Mouse (Mus musculus) Patski (cell line): ENCODE data around the gene Matn3. TPM values are rescaled to one million over a fixed set of nuclear protein-coding genes. Genes with fewer than 3 reads are reported as not detected.
"Not testable (repeated sequence)": the region's sequence is repeated elsewhere in the genome, so short reads cannot be mapped to it uniquely, and the experiment has no call there.

ENCODE experiments used
- ATAC-seq: fragments of 100-300 bp; one replicate; pipeline ENCODE4 v1.8.0; 2021
- CTCF ChIA-PET: fragments of 350-600 bp; sonication (Branson Sonifier 250); formaldehyde crosslinking; loops from one replicate; lab custom pipeline; 2022; ENCODE audit warnings: inconsistent platforms; lab: Charles Lee
- POLR2A ChIA-PET: fragments of 350-600 bp; sonication (Branson Sonifier 250); formaldehyde crosslinking; loops from one replicate; lab custom pipeline; 2022; ENCODE audit warnings: antibody characterized with exemption, inconsistent platforms; lab: Charles Lee
- DNase-seq: peaks from one replicate; pipeline ENCODE4 v3.0.0-alpha.2; 2011; ENCODE audit warnings: low read depth, low spot score
- H3K27me3 ChIP-seq: fragments of 371-371 bp; one replicate; pipeline ENCODE4 v1.5.1; 2021
- CTCF ChIP-seq: fragments of 100-300 bp; IDR thresholded peaks from one replicate; pipeline ENCODE4 v1.5.1; 2021
- in situ Hi-C: fragments of 300-500 bp; cut with MboI; formaldehyde crosslinking; loops from 3 replicates; pipeline ENCODE4 v1.11.1; 2018; ENCODE audit warnings: low pct_unique_long_range_greater_than_20kb, mixed read lengths
- polyA plus RNA-seq: library from polyadenylated mRNA; unstranded; gene quantifications from one replicate; pipeline ENCODE4 v1.2.3, GENCODE M21; 2021

Gene Matn3
- polyA plus RNA-seq, 1 experiment from 2014 or later: 0.17 TPM

DNA sequence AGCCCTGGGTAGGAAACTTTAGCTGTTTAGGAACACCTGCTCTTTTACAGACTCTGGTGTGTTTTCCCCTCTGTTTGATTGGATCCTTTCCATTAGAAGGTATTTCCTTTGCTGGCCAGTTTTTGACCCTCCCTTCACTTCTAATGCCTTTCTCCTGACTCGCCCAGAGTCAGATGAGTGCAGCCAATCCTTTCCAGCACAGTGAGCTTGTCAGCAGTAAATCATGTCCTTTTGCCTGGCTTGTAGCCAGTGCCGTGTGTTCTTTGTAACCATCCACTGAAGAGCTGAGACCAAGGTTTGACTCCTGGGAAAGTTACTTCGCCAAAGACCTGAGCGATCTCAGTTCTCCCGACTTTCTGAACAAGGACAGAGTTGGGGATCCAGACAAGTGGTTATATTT is 12.4 kb upstream of the Matn3 start:
- in situ Hi-C loops: no loop called here
- ChIA-PET CTCF (interaction anchor here (1.0 to 2.4 kb wide), 7 partner anchors 11 to 46 kb away, joined by 3 to 13 read pairs (median 7); partner anchors contain the start of gene Wdr35), POLR2A (no interaction called here)
- H3K27me3 ChIP-seq: no peaks in the 10 kb centered on the region
- TF ChIP-seq CTCF: no peak
- ATAC-seq (peak; percentile 92), DNase-seq (peak; percentile 76)

DNA sequence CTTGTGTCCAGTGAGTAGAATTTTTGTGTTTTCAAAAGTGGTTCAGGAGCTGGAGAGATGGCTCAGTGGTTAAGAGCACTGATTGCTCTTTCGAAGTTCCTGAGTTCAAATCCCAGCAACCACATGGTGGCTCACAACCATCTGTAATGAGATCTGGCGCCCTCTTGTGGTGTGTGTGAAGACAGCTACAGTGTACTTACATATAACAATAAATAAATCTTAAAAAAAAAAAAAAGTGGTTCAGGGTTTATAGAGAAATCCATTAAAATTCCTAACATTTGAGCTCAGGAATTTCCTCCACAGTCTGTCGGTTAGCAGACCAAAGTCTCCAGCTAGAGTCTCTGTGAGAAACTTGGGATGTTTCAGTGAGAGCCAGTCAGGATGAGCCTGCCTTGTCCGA is 11.5 kb upstream of the Matn3 start:
- POLR2A ChIA-PET: interaction anchor here (0.5 kb wide), 1 partner anchor 14 kb away, joined by 3 read pairs; no protein-coding TSS in a partner anchor

DNA sequence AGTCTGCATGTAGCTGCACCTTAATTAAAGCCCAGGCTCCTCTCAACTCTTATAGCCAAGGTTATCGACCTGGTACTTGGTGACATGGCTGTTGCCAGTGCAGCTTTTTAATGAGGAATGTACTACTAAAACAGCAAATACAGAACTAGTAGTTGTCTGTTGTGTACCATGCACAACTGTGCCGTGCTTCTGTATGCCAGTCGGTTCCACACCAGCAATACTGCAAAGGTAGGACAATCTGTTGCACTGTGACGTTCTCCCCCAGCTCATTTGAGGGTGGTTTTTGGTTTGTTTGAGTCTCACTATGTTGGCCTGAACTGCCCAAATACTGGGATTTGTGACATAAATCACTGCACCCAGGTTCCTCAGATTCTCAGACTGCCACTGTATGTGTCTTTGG is 8.2 kb upstream of the Matn3 start:
- no peaks in the 10 kb centered on the region for H3K27me3 ChIP-seq
- ChIA-PET CTCF (no interaction called here), POLR2A (interaction anchor here (1.4 kb wide), 1 partner anchor 15 kb away, joined by 3 read pairs; no protein-coding TSS in a partner anchor)
- ATAC-seq (no peak), DNase-seq (no peak)
- no peak for TF ChIP-seq CTCF
- in situ Hi-C loops: no loop called here

More for the DNA sequence above, 11.5 kb upstream of the Matn3 start:
- peak; percentile 75 for TF ChIP-seq CTCF
- CTCF ChIA-PET: interaction anchor here (0.8 to 2.4 kb wide), 11 partner anchors 10 to 47 kb away, joined by 3 to 13 read pairs (median 6); partner anchors contain the start of gene Wdr35
- H3K27me3 ChIP-seq, in situ Hi-C loops, DNase-seq, ATAC-seq: not testable (repeated sequence)

DNA sequence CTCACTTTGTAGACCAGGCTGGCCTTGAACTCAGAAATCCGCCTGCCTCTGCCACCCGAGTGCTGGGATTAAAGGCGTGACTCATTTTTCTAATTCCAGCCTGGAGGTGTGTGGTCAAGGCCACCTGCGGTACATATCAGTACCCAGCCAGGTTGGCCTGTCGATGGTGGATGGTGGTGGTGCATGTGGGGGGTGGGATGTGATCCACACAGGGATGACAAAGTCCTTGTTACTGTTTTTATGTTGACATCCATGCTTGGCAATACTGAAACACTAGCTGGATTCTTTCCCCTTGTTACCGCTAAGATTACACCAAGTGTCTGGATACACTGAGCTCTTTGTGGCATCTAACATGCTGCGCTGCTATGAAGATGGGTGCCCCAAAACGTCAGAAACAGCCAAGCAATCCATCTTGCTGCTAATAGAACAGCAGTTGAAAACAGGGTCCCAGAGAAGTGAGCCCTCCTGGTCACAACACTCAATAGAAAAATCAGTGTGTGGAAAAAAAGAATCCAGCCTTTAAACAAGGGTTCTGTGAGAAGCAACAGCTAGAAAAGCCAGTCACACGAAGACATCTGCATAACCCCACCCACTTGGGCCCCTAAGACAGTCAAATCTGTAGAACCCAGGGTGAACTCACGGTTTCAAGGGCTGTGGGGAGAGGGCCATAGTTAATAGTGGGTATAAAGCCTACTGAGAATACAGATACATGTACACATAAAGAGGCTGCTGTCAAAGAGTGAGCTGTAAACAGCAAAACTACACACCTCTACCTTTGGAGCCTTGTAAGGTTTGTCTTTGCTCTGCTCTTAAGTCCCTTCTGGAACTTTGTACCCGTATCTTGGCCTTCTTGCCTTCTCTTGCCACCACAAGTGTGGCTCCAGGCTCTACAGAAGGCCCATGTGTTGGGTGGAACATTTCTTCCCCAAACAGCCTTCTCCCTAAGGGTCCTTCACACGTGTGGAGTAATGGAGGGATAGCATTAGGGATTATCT is 7.4 kb upstream of the Matn3 start:
- TF ChIP-seq CTCF: no peak
- no peak for ATAC-seq
- no peak for DNase-seq
- in situ Hi-C loops: no loop called here
- ChIA-PET POLR2A (interaction anchor here (0.6 kb wide), 1 partner anchor 33 kb away, joined by 3 read pairs; no protein-coding TSS in a partner anchor), CTCF (interaction anchor here (1.0 to 1.4 kb wide), 2 partner anchors 29 to 62 kb away, joined by 3 read pairs; no protein-coding TSS in a partner anchor)
- no peaks in the 10 kb centered on the region for H3K27me3 ChIP-seq

DNA sequence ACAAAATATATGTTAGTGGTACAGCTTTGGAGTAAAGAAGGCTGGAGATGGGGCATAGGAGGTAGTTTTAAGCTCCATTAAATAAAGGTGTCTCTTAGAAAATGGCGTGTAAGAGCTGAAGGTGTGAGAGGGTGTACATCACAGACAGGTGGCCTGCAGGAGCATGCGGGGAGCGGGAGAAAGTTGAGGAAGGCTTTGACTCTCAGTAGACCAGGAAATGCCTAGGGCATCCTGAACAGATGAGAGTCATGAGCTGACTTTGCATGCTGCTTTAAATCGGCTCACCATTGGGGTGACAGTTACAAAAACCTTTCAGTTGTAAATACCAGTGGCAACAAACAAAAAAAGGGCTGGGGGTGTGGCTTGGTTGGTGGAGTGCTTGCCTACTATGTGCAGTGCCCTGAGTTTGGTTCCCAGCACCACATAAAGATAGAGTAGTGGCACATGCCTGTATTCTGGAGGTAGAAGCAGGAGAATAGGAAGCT is 6.6 kb upstream of the Matn3 start:
- ChIA-PET CTCF (interaction anchor here (0.6 to 1.4 kb wide), 3 partner anchors 11 to 61 kb away, joined by 3 read pairs; no protein-coding TSS in a partner anchor), POLR2A (interaction anchor here (0.6 kb wide), 1 partner anchor 32 kb away, joined by 3 read pairs; no protein-coding TSS in a partner anchor)
- ATAC-seq (no peak), DNase-seq (no peak)
- no peak for TF ChIP-seq CTCF
- no peaks in the 10 kb centered on the region for H3K27me3 ChIP-seq
- in situ Hi-C loops: no loop called here

DNA sequence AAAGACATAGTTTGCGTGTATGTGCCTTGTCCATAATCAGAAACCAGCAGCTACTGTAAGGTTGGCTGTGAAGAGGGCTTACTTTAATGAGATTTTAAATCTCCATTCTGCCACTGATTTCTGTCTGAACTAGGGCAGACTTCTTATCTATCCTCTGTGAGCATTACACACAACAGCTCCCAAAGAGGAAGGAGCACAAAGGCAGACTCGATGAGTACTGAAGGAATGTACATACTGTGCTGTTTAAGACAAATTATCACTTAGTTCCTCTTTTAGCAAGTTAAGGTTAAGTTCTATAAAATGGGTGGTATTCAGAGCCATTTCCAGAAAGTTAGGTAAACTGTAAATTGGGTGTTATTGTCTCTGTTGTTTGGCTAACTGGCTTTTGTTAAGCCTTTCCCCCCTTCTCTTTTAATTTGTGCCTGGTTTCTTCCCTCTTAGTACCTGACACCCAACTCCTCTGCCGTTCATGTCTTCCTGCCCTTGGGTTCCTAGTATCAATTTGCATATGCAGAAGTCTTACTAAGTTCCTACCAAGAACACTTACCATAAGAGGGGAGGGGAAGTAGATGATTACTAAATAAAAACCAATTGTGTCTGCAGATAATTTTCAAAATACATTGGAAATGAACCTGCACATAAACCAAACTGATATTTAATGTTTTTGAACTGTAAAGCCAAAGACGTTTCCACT is 5.9 kb upstream of the Matn3 start:
- no peak for TF ChIP-seq CTCF
- no peak for DNase-seq
- ChIA-PET POLR2A (no interaction called here), CTCF (interaction anchor here (0.8 to 1.4 kb wide), 2 partner anchors 12 to 61 kb away, joined by 3 read pairs; no protein-coding TSS in a partner anchor)
- ATAC-seq: peak; percentile 21
- no peaks in the 10 kb centered on the region for H3K27me3 ChIP-seq
- in situ Hi-C loops: no loop called here

DNA sequence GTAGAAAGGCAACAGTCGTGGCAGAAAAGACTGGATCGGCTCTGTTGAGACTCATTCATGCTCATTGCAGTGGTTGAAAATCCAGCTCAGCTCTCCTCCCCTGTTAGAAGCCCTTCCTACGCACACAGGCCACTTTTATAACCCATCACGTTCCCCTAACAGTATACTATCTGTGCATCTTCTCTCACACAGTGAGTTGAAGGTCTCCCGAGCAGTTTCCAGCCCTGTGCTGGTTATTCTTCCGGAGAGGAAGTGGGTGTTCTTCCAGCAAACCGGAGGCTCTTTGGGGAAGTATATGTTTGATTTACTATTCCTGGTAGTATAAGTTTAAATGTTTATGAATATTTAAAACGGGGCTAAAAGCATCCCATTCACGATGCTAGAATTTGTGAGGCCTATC is 566 bp upstream of the Matn3 start:
- in situ Hi-C loops: no loop called here
- ChIA-PET CTCF (interaction anchor here (2.6 kb wide), 1 partner anchor 11 kb away, joined by 11 read pairs; no protein-coding TSS in a partner anchor), POLR2A (interaction anchor here (0.6 kb wide), 1 partner anchor 12 kb away, joined by 6 read pairs; no protein-coding TSS in a partner anchor)
- DNase-seq (no peak), ATAC-seq (no peak)
- TF ChIP-seq CTCF: no peak
- no peaks in the 10 kb centered on the region for H3K27me3 ChIP-seq

DNA sequence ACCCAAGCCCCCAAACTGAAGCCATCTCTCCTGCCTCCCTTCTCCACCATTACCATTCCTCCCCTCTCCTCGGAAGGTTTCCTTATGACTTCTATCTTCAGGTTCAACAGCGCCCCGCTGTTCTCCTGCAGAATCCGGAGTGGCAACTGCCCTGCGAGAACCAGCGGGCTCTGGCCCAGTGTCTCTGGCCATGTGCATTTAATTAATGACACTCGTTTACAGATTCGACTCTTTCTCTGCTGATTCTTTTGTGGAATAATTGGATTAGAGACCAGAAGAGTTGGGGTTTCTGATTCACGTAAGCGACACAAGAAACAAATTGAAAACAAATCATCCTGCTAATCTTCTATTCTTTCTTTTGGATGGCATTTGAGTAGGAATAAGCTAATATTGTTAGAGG is 5.4 kb downstream of the Matn3 start:
- DNase-seq (no peak), ATAC-seq (no peak)
- H3K27me3 ChIP-seq: no peaks in the 10 kb centered on the region
- POLR2A ChIA-PET: no interaction called here
- no peak for TF ChIP-seq CTCF
- CTCF ChIA-PET: no interaction called here
- in situ Hi-C loops: no loop called here

DNA sequence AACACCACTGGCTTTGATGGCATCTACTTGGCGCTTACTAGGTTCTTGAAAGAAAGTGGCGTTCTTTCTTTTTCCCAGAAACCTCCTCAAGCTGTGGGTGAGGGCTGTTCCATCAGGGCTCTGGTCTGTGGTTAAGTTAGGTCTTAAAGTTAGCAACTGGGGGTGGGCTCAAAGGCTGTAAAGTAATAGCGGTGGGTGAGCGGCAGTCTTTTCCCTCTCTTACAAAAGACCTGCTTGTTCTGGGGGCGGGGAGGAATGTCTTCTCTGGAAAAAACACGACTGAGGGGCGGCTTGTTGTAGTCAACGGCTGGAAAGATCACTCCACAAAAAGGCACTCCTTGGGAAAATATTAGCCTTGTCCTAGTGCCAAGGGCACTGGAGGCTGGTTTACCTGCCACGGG is 6.4 kb downstream of the Matn3 start:
- ATAC-seq (no peak), DNase-seq (no peak)
- ChIA-PET CTCF (no interaction called here), POLR2A (no interaction called here)
- H3K27me3 ChIP-seq: no peaks in the 10 kb centered on the region
- in situ Hi-C loops: no loop called here
- TF ChIP-seq CTCF: no peak
